Mouse (Mus musculus): ENCODE results near the gene Smyd3. TPM values are rescaled to one million over a fixed set of nuclear protein-coding genes. Genes with fewer than 3 reads are reported as not detected.

The Smyd3 gene
- polyA plus RNA-seq, 1 experiment from 2014 or later = 22.3 TPM

- H3K4me2 ChIP-seq (ENCODE audit: low read length) = no peak overlapping the region
- no peak overlapping the region for H3K27ac ChIP-seq (ENCODE audit: low read depth)
- H3K27me3 ChIP-seq (replicated peaks; ENCODE audit: control insufficient read depth, insufficient read depth, low read length) = no peaks in the 10 kb centered on the region
- DNase-seq (ENCODE audit: low spot score) (peak; percentile 31), ATAC-seq (replicated peaks; ENCODE audit: low FRiP score, low TSS enrichment, low read depth) (no peak)
- no peak overlapping the region for H3K9ac ChIP-seq (ENCODE audit: low read length)
- no peak overlapping the region for H3K4me3 ChIP-seq (ENCODE audit: low read depth, low read length)
- no peaks in the 10 kb centered on the region for H3K36me3 ChIP-seq (ENCODE audit: control insufficient read depth, insufficient read depth, low read length)
- 93% methylated on average over 11 of the region's 11 CpGs for WGBS
- H3K9me3 ChIP-seq (ENCODE audit: control insufficient read depth, low read length) = no peaks in the 10 kb centered on the region
- no peaks in the 10 kb centered on the region for H3K4me1 ChIP-seq (replicated peaks; ENCODE audit: control insufficient read depth, insufficient read depth, low read length)
Measured at GRCm38 (mm10) chr1:179436596-179436995, 81.2 kb downstream of the Smyd3 start.

- no peak overlapping the region for H3K9ac ChIP-seq (ENCODE audit: low read length)
- H3K4me1 ChIP-seq (replicated peaks; ENCODE audit: control insufficient read depth, insufficient read depth, low read length) = no peaks in the 10 kb centered on the region
- no peak overlapping the region for H3K27ac ChIP-seq (ENCODE audit: low read depth)
- 78% methylated on average over 11 of the region's 11 CpGs for WGBS
- no peaks in the 10 kb centered on the region for H3K27me3 ChIP-seq (replicated peaks; ENCODE audit: control insufficient read depth, insufficient read depth, low read length)
- H3K4me3 ChIP-seq (ENCODE audit: low read depth, low read length) = no peak overlapping the region
- no peaks in the 10 kb centered on the region for H3K9me3 ChIP-seq (ENCODE audit: control insufficient read depth, low read length)
- ATAC-seq (replicated peaks; ENCODE audit: low FRiP score, low TSS enrichment, low read depth) (no peak), DNase-seq (ENCODE audit: low spot score) (peak; percentile 44)
- no peaks in the 10 kb centered on the region for H3K36me3 ChIP-seq (ENCODE audit: control insufficient read depth, insufficient read depth, low read length)
- H3K4me2 ChIP-seq (ENCODE audit: low read length) = no peak overlapping the region
Measured at GRCm38 (mm10) chr1:179434443-179435260, 83.2 kb downstream of the Smyd3 start.

- Histone ChIP-seq H3K36me3 (ENCODE audit: control insufficient read depth, insufficient read depth, low read length) (no peaks in the 10 kb centered on the region), H3K9ac (ENCODE audit: low read length) (no peak overlapping the region), H3K4me3 (ENCODE audit: low read depth, low read length) (no peak overlapping the region), H3K27ac (ENCODE audit: low read depth) (no peak overlapping the region), H3K9me3 (ENCODE audit: control insufficient read depth, low read length) (no peaks in the 10 kb centered on the region), H3K4me1 (replicated peaks; ENCODE audit: control insufficient read depth, insufficient read depth, low read length) (no peaks in the 10 kb centered on the region), H3K4me2 (ENCODE audit: low read length) (no peak overlapping the region), H3K27me3 (replicated peaks; ENCODE audit: control insufficient read depth, insufficient read depth, low read length) (no peaks in the 10 kb centered on the region)
- DNase-seq (ENCODE audit: low spot score) (peak; percentile 36), ATAC-seq (replicated peaks; ENCODE audit: low FRiP score, low TSS enrichment, low read depth) (no peak)
- 83% methylated on average over 7 of the region's 7 CpGs for WGBS
Measured at GRCm38 (mm10) chr1:179433828-179434227, 84.0 kb downstream of the Smyd3 start.

GRCm38 (mm10) chr1:179433355-179433754 is 84.5 kb downstream of the Smyd3 start:
- no peaks in the 10 kb centered on the region for H3K27me3 ChIP-seq (replicated peaks; ENCODE audit: control insufficient read depth, insufficient read depth, low read length)
- H3K4me2 ChIP-seq (ENCODE audit: low read length) = no peak overlapping the region
- H3K27ac ChIP-seq (ENCODE audit: low read depth) = no peak overlapping the region
- 80% methylated on average over 8 of the region's 8 CpGs for WGBS
- H3K4me3 ChIP-seq (ENCODE audit: low read depth, low read length) = no peak overlapping the region
- DNase-seq (ENCODE audit: low spot score) (peak; percentile 43), ATAC-seq (replicated peaks; ENCODE audit: low FRiP score, low TSS enrichment, low read depth) (no peak)
- H3K4me1 ChIP-seq (replicated peaks; ENCODE audit: control insufficient read depth, insufficient read depth, low read length) = no peaks in the 10 kb centered on the region
- no peak overlapping the region for H3K9ac ChIP-seq (ENCODE audit: low read length)
- H3K36me3 ChIP-seq (ENCODE audit: control insufficient read depth, insufficient read depth, low read length) = no peaks in the 10 kb centered on the region
- no peaks in the 10 kb centered on the region for H3K9me3 ChIP-seq (ENCODE audit: control insufficient read depth, low read length)

GRCm38 (mm10) chr1:179430077-179430476 is 87.8 kb downstream of the Smyd3 start:
- Histone ChIP-seq H3K4me2 (ENCODE audit: low read length) (no peak overlapping the region), H3K36me3 (ENCODE audit: control insufficient read depth, insufficient read depth, low read length) (no peaks in the 10 kb centered on the region), H3K27me3 (replicated peaks; ENCODE audit: control insufficient read depth, insufficient read depth, low read length) (no peaks in the 10 kb centered on the region), H3K4me1 (replicated peaks; ENCODE audit: control insufficient read depth, insufficient read depth, low read length) (no peaks in the 10 kb centered on the region), H3K27ac (ENCODE audit: low read depth) (no peak overlapping the region), H3K9me3 (ENCODE audit: control insufficient read depth, low read length) (no peaks in the 10 kb centered on the region), H3K4me3 (ENCODE audit: low read depth, low read length) (no peak overlapping the region), H3K9ac (ENCODE audit: low read length) (no peak overlapping the region)
- DNase-seq (ENCODE audit: low spot score) = no peak
- ATAC-seq (replicated peaks; ENCODE audit: low FRiP score, low TSS enrichment, low read depth) = no peak
- 75% methylated on average over 3 of the region's 3 CpGs for WGBS

- H3K4me1 ChIP-seq (replicated peaks; ENCODE audit: control insufficient read depth, insufficient read depth, low read length) = no peaks in the 10 kb centered on the region
- no peak overlapping the region for H3K4me2 ChIP-seq (ENCODE audit: low read length)
- no peaks in the 10 kb centered on the region for H3K27me3 ChIP-seq (replicated peaks; ENCODE audit: control insufficient read depth, insufficient read depth, low read length)
- ATAC-seq (replicated peaks; ENCODE audit: low FRiP score, low TSS enrichment, low read depth) (no peak), DNase-seq (ENCODE audit: low spot score) (peak; percentile 47)
- 75% methylated on average over 12 of the region's 12 CpGs for WGBS
- no peaks in the 10 kb centered on the region for H3K36me3 ChIP-seq (ENCODE audit: control insufficient read depth, insufficient read depth, low read length)
- H3K27ac ChIP-seq (ENCODE audit: low read depth) = no peak overlapping the region
- H3K9ac ChIP-seq (ENCODE audit: low read length) = no peak overlapping the region
- no peak overlapping the region for H3K4me3 ChIP-seq (ENCODE audit: low read depth, low read length)
- H3K9me3 ChIP-seq (ENCODE audit: control insufficient read depth, low read length) = no peaks in the 10 kb centered on the region
Measured at GRCm38 (mm10) chr1:179424879-179425472, 92.9 kb downstream of the Smyd3 start.

- Histone ChIP-seq H3K27me3 (replicated peaks; ENCODE audit: control insufficient read depth, insufficient read depth, low read length) (no peaks in the 10 kb centered on the region), H3K9ac (ENCODE audit: low read length) (no peak overlapping the region), H3K4me2 (ENCODE audit: low read length) (no peak overlapping the region), H3K4me3 (ENCODE audit: low read depth, low read length) (no peak overlapping the region), H3K27ac (ENCODE audit: low read depth) (no peak overlapping the region), H3K4me1 (replicated peaks; ENCODE audit: control insufficient read depth, insufficient read depth, low read length) (peaks cover 4% of the 10 kb centered on the region; the same call in 1 of the 2 replicates), H3K9me3 (ENCODE audit: control insufficient read depth, low read length) (no peaks in the 10 kb centered on the region), H3K36me3 (ENCODE audit: control insufficient read depth, insufficient read depth, low read length) (no peaks in the 10 kb centered on the region)
- ATAC-seq (replicated peaks; ENCODE audit: low FRiP score, low TSS enrichment, low read depth) (no peak), DNase-seq (ENCODE audit: low spot score) (peak; percentile 45)
- WGBS = 65% methylated on average over 4 of the region's 4 CpGs
Measured at GRCm38 (mm10) chr1:179419091-179419490, 98.8 kb downstream of the Smyd3 start.

- DNase-seq (ENCODE audit: low spot score) (no peak), ATAC-seq (replicated peaks; ENCODE audit: low FRiP score, low TSS enrichment, low read depth) (no peak)
- no peak overlapping the region for H3K27ac ChIP-seq (ENCODE audit: low read depth)
- H3K4me1 ChIP-seq (replicated peaks; ENCODE audit: control insufficient read depth, insufficient read depth, low read length) = no peaks in the 10 kb centered on the region
- no peak overlapping the region for H3K4me3 ChIP-seq (ENCODE audit: low read depth, low read length)
- H3K36me3 ChIP-seq (ENCODE audit: control insufficient read depth, insufficient read depth, low read length) = no peaks in the 10 kb centered on the region
- no peak overlapping the region for H3K4me2 ChIP-seq (ENCODE audit: low read length)
- WGBS = 85% methylated on average over 4 of the region's 4 CpGs
- H3K27me3 ChIP-seq (replicated peaks; ENCODE audit: control insufficient read depth, insufficient read depth, low read length) = no peaks in the 10 kb centered on the region
- H3K9me3 ChIP-seq (ENCODE audit: control insufficient read depth, low read length) = no peaks in the 10 kb centered on the region
- no peak overlapping the region for H3K9ac ChIP-seq (ENCODE audit: low read length)
Measured at GRCm38 (mm10) chr1:179408086-179408485, 109.8 kb downstream of the Smyd3 start.

- H3K27me3 ChIP-seq (replicated peaks; ENCODE audit: control insufficient read depth, insufficient read depth, low read length) = no peaks in the 10 kb centered on the region
- WGBS = 81% methylated on average over 5 of the region's 5 CpGs
- H3K4me3 ChIP-seq (ENCODE audit: low read depth, low read length) = no peak overlapping the region
- DNase-seq (ENCODE audit: low spot score) (no peak), ATAC-seq (replicated peaks; ENCODE audit: low FRiP score, low TSS enrichment, low read depth) (no peak)
- no peak overlapping the region for H3K27ac ChIP-seq (ENCODE audit: low read depth)
- H3K9ac ChIP-seq (ENCODE audit: low read length) = no peak overlapping the region
- H3K9me3 ChIP-seq (ENCODE audit: control insufficient read depth, low read length) = no peaks in the 10 kb centered on the region
- no peaks in the 10 kb centered on the region for H3K4me1 ChIP-seq (replicated peaks; ENCODE audit: control insufficient read depth, insufficient read depth, low read length)
- no peak overlapping the region for H3K4me2 ChIP-seq (ENCODE audit: low read length)
- no peaks in the 10 kb centered on the region for H3K36me3 ChIP-seq (ENCODE audit: control insufficient read depth, insufficient read depth, low read length)
Measured at GRCm38 (mm10) chr1:179400835-179401234, 117.0 kb downstream of the Smyd3 start.
